Mouse (Mus musculus): ENCODE data around the gene Slc30a9. TPM values are rescaled to one million over a fixed set of nuclear protein-coding genes. Genes with fewer than 3 reads are reported as not detected.

Gene Slc30a9
- total and polyA plus RNA-seq, 2 experiments from 2014 or later: 102 to 167 TPM

GRCm38 (mm10) chr5:67311811-67312521, 5.2 kb downstream of the Slc30a9 start:
- Histone ChIP-seq H3K27ac (ENCODE audit: low read depth, low read length) (no peak overlapping the region), H3K9me3 (ENCODE audit: low read length) (no peaks in the 10 kb centered on the region), H3K4me2 (ENCODE audit: low read depth) (no peak overlapping the region), H3K4me1 (ENCODE audit: insufficient read depth) (peaks cover 3% of the 10 kb centered on the region; the same call in 1 of the 2 replicates), H3K4me3 (ENCODE audit: low read depth, low read length) (no peak overlapping the region), H3K27me3 (ENCODE audit: insufficient read depth, low read length) (no peaks in the 10 kb centered on the region), H3K36me3 (ENCODE audit: insufficient read depth) (no peaks in the 10 kb centered on the region), H3K9ac (no peak overlapping the region)
- 0 out of 2 replicates have a peak, but pooled peaks have one; percentile 3 for TF ChIP-seq CTCF (IDR thresholded peaks at IDR 0.05; ENCODE audit: low read depth)
- no peak for DNase-seq
- ATAC-seq: no peak
- 56% methylated on average over 3 of the region's 3 CpGs for WGBS

GRCm38 (mm10) chr5:67312522-67312851, 5.7 kb downstream of the Slc30a9 start:
- TF ChIP-seq CTCF (IDR thresholded peaks at IDR 0.05; ENCODE audit: low read depth): no peak
- no peaks in the 10 kb centered on the region for H3K9me3 ChIP-seq (ENCODE audit: low read length)
- H3K4me1 ChIP-seq (ENCODE audit: insufficient read depth): peaks cover 3% of the 10 kb centered on the region; the same call in 1 of the 2 replicates
- H3K36me3 ChIP-seq (ENCODE audit: insufficient read depth): peaks cover under 1% of the 10 kb centered on the region; the same call in 1 of the 2 replicates
- no peaks in the 10 kb centered on the region for H3K27me3 ChIP-seq (ENCODE audit: insufficient read depth, low read length)
- ATAC-seq (no peak), DNase-seq (no peak)
- H3K4me2 ChIP-seq (ENCODE audit: low read depth): no peak overlapping the region
- WGBS: 97% methylated on average over 3 of the region's 3 CpGs
- no peak overlapping the region for H3K4me3 ChIP-seq (ENCODE audit: low read depth, low read length)
- no peak overlapping the region for H3K27ac ChIP-seq (ENCODE audit: low read depth, low read length)
- no peak overlapping the region for H3K9ac ChIP-seq

DNA sequence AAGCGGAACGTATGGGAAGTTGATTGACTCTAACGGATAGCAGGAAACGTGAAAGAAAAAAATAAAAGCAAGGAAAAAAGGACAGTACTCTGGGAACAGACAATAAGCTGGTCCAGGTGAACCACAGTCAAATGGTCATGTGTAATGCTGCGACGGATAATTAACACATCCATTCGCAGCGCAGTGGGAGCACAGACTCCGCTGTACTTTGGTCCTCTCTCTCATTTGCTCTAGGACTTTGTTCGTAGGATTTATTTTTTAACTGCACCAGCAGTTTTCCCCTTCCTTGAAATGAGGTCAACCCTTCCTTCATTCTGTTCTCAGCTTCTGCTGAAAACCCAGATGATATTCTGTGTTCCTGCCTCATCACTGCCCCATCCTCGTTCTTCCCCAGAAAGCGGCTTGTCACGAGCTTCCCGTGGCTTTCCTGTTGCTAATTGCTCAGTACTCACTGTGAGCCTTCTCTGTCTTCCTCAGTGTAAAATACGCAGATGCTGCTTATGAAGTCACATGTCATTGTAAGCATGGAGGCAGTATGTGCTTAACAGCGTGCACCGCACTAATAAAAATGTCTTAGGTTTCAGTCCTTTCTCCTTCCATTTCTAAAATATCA, 15.0 kb downstream of the Slc30a9 start:
- 85% methylated on average over 17 of the region's 17 CpGs for WGBS
- Histone ChIP-seq H3K4me1 (ENCODE audit: insufficient read depth) (no peaks in the 10 kb centered on the region), H3K4me2 (ENCODE audit: low read depth) (no peak overlapping the region), H3K4me3 (ENCODE audit: low read depth, low read length) (no peak overlapping the region), H3K9me3 (ENCODE audit: low read length) (no peaks in the 10 kb centered on the region), H3K27ac (ENCODE audit: low read depth, low read length) (no peak overlapping the region), H3K9ac (no peak overlapping the region), H3K36me3 (ENCODE audit: insufficient read depth) (peaks cover 10% of the 10 kb centered on the region; the same call in 1 of the 2 replicates), H3K27me3 (ENCODE audit: insufficient read depth, low read length) (no peaks in the 10 kb centered on the region)
- TF ChIP-seq CTCF (IDR thresholded peaks at IDR 0.05; ENCODE audit: low read depth): no peak
- DNase-seq: peak; percentile 8
- ATAC-seq: no peak

- Histone ChIP-seq H3K9me3 (ENCODE audit: low read length) (no peaks in the 10 kb centered on the region), H3K4me1 (ENCODE audit: insufficient read depth) (no peaks in the 10 kb centered on the region), H3K27me3 (ENCODE audit: insufficient read depth, low read length) (no peaks in the 10 kb centered on the region), H3K9ac (no peak overlapping the region), H3K4me3 (ENCODE audit: low read depth, low read length) (no peak overlapping the region), H3K4me2 (ENCODE audit: low read depth) (no peak overlapping the region), H3K27ac (ENCODE audit: low read depth, low read length) (no peak overlapping the region), H3K36me3 (ENCODE audit: insufficient read depth) (peaks cover 12% of the 10 kb centered on the region)
- 34% methylated on average over 1 of the region's 1 CpGs for WGBS
- no peak for TF ChIP-seq CTCF (IDR thresholded peaks at IDR 0.05; ENCODE audit: low read depth)
- no peak for DNase-seq
- ATAC-seq: no peak
Observed at GRCm38 (mm10) chr5:67324032-67324431, 17.3 kb downstream of the Slc30a9 start.

DNA sequence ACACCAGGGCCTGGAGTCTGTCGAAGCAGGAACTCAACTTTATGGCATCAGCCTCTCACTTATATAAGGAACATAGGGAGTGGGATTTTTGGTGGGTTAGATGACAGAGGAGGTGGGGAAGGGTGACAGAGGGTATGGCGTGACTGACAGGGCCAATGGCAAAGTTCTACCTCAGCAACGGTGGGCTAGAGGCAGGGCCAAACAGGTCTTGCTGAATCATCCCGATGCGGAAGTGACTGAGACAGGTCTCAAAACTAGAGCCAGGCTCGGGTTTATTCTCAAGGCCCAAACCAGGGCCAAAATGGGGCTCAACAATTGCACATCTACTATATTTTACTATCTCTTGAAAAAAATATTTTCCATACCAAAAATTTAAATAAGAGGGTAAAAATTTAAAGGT, 34.1 kb downstream of the Slc30a9 start:
- 97% methylated on average over 6 of the region's 6 CpGs for WGBS
- Histone ChIP-seq H3K9ac (no peak overlapping the region), H3K9me3 (ENCODE audit: low read length) (no peaks in the 10 kb centered on the region), H3K27ac (ENCODE audit: low read depth, low read length) (no peak overlapping the region), H3K4me3 (ENCODE audit: low read depth, low read length) (no peak overlapping the region), H3K36me3 (ENCODE audit: insufficient read depth) (peaks cover 30% of the 10 kb centered on the region), H3K4me2 (ENCODE audit: low read depth) (no peak overlapping the region), H3K27me3 (ENCODE audit: insufficient read depth, low read length) (no peaks in the 10 kb centered on the region), H3K4me1 (ENCODE audit: insufficient read depth) (no peaks in the 10 kb centered on the region)
- DNase-seq (no peak), ATAC-seq (no peak)
- no peak for TF ChIP-seq CTCF (IDR thresholded peaks at IDR 0.05; ENCODE audit: low read depth)

DNA sequence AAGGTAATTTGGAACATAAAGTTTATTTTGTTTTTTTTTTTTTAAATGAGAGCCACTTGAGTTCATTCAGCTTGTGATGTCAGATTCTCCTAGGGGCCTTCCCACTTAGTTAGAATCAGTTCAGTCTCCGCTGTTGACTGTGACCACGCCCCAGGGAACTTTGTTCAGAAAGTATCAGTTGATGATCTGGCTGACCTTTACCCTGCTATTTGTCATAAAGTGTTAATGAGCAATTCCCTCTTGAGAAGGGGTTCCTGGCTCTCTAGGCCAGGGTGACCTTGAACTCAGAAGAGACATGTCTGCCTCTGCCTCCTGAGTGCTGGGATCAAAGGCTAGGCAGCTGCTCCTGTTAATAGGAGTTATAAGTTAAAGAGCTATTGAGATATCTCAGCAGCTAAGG, 40.3 kb downstream of the Slc30a9 start:
- no peak for ATAC-seq
- TF ChIP-seq CTCF (IDR thresholded peaks at IDR 0.05; ENCODE audit: low read depth): no peak
- WGBS: 92% methylated on average over 2 of the region's 2 CpGs

GRCm38 (mm10) chr5:67348949-67349348, 42.2 kb downstream of the Slc30a9 start:
- H3K9ac ChIP-seq: no peak overlapping the region
- H3K9me3 ChIP-seq (ENCODE audit: low read length): no peaks in the 10 kb centered on the region
- 70% methylated on average over 10 of the region's 10 CpGs for WGBS
- H3K4me3 ChIP-seq (ENCODE audit: low read depth, low read length): no peak overlapping the region
- DNase-seq: no peak
- no peaks in the 10 kb centered on the region for H3K4me1 ChIP-seq (ENCODE audit: insufficient read depth)
- no peak overlapping the region for H3K27ac ChIP-seq (ENCODE audit: low read depth, low read length)
- no peak for TF ChIP-seq CTCF (IDR thresholded peaks at IDR 0.05; ENCODE audit: low read depth)
- H3K36me3 ChIP-seq (ENCODE audit: insufficient read depth): peaks cover 52% of the 10 kb centered on the region
- ATAC-seq: peak; percentile 45; the same call in 1 of the 2 replicates
- no peak overlapping the region for H3K4me2 ChIP-seq (ENCODE audit: low read depth)
- no peaks in the 10 kb centered on the region for H3K27me3 ChIP-seq (ENCODE audit: insufficient read depth, low read length)

More for the DNA sequence above, 40.3 kb downstream of the Slc30a9 start:
- DNase-seq: no peak
- Histone ChIP-seq H3K4me2 (ENCODE audit: low read depth) (no peak overlapping the region), H3K36me3 (ENCODE audit: insufficient read depth) (peaks cover 59% of the 10 kb centered on the region), H3K4me3 (ENCODE audit: low read depth, low read length) (no peak overlapping the region), H3K4me1 (ENCODE audit: insufficient read depth) (no peaks in the 10 kb centered on the region), H3K9ac (no peak overlapping the region), H3K27me3 (ENCODE audit: insufficient read depth, low read length) (no peaks in the 10 kb centered on the region), H3K9me3 (ENCODE audit: low read length) (no peaks in the 10 kb centered on the region), H3K27ac (ENCODE audit: low read depth, low read length) (no peak overlapping the region)

Data from forebrain, postnatal 0 days (tissue).